Mouse (Mus musculus): ENCODE results near the gene Foxl1. TPM values are rescaled to one million over a fixed set of nuclear protein-coding genes. Genes with fewer than 3 reads are reported as not detected.

Foxl1 gene
- total and polyA plus RNA-seq, 3 experiments, result 0.07 to 0.12 TPM; not detected in 1

GRCm38 (mm10) chr8:121115948-121116347 is 11.8 kb upstream of the Foxl1 start, which contains the start of gene Foxc2 (continued):
- TF ChIP-seq MAZ (IDR thresholded peaks at IDR 0.05; ENCODE audit: low read depth, low read length), result peak; percentile 64; the same call in 1 of the 2 replicates
- no peak for TF ChIP-seq NRF1 (IDR thresholded peaks at IDR 0.05; ENCODE audit: insufficient read depth, low read depth, low read length, poor library complexity, severe bottlenecking)
- peak; percentile 91 for TF ChIP-seq TBP (IDR thresholded peaks at IDR 0.05; ENCODE audit: low read depth, low read length)
- TF ChIP-seq SMC3 (IDR thresholded peaks at IDR 0.05; ENCODE audit: low read depth, low read length), result no peak
- TF ChIP-seq ELF1 (IDR thresholded peaks at IDR 0.05; ENCODE audit: low read depth, low read length), result 0 out of 2 replicates have a peak, but pooled peaks have one; percentile 31
- TF ChIP-seq KAT2A (conservative IDR thresholded peaks at IDR 0.05; ENCODE audit: low read depth, low read length), result no peak
- no peak for TF ChIP-seq RCOR1 (IDR thresholded peaks at IDR 0.05; ENCODE audit: low read depth, low read length)
- TF ChIP-seq BHLHE40 (IDR thresholded peaks at IDR 0.05; ENCODE audit: borderline replicate concordance, low read depth, low read length), result no peak
- peak; percentile 62; the same call in 1 of the 2 replicates for TF ChIP-seq ZMIZ1 (IDR thresholded peaks at IDR 0.05; ENCODE audit: low read depth, low read length)
- no peak for TF ChIP-seq MYB (IDR thresholded peaks at IDR 0.05; ENCODE audit: low read depth, low read length)
- no peak for TF ChIP-seq CHD1 (IDR thresholded peaks at IDR 0.05; ENCODE audit: low read depth, low read length)
- TF ChIP-seq UBTF (IDR thresholded peaks at IDR 0.05; ENCODE audit: borderline replicate concordance, insufficient read depth, low read depth, low read length), result no peak
- TF ChIP-seq MYC (IDR thresholded peaks at IDR 0.05; ENCODE audit: low read depth, low read length), result no peak

- H3K27me3 ChIP-seq (ENCODE audit: control insufficient read depth in 1 of 2, insufficient read depth in 2 of 2, low read length in 2 of 2), result no peaks in the 10 kb centered on the region
- H3K4me3 ChIP-seq (ENCODE audit: control insufficient read depth in 1 of 2, insufficient read depth in 1 of 2, low read depth in 2 of 2, low read length in 2 of 2), result peak overlapping the region; percentile 61 to 63
These were observed 11.1 kb upstream of the Foxl1 start for GRCm38 (mm10) chr8:121116591-121117185.

More at GRCm38 (mm10) chr8:121116591-121117185, 11.1 kb upstream of the Foxl1 start:
- Histone ChIP-seq H3K9me3 (replicated peaks; ENCODE audit: insufficient read depth, low read length) (no peaks in the 10 kb centered on the region), H3K27ac (ENCODE audit: control insufficient read depth, low read depth, low read length) (peak overlapping the region; percentile 54), H3K36me3 (ENCODE audit: control insufficient read depth in 1 of 2, insufficient read depth in 2 of 2, low read length in 2 of 2) (peaks cover 0 to 6% of the 10 kb centered on the region in 2 experiments; a peak in 3 of 4 replicates), H3K9ac (ENCODE audit: control insufficient read depth, low read depth, low read length, poor library complexity, severe bottlenecking) (peak overlapping the region; percentile 64), H3K79me2 (ENCODE audit: control insufficient read depth, insufficient read depth, low read length, poor library complexity) (peaks cover 52% of the 10 kb centered on the region), H3K4me1 (ENCODE audit: control insufficient read depth in 1 of 2, insufficient read depth in 2 of 2, low read length in 2 of 2) (peaks cover 1 to 11% of the 10 kb centered on the region in 2 experiments; a peak in 3 of 4 replicates)
- DNase-seq (ENCODE audit: low read depth, low spot score), result peak; percentile 79
- TF ChIP-seq TAL1 (IDR thresholded peaks at IDR 0.05; ENCODE audit: low read length) (no peak), POLR2A (IDR thresholded peaks at IDR 0.05; ENCODE audit: control insufficient read depth in 1 of 2, insufficient read depth in 1 of 2, low read depth in 1 of 2, low read length in 2 of 2, poor library complexity in 1 of 2) (no peak), CHD2 (IDR thresholded peaks at IDR 0.05; ENCODE audit: low read length) (no peak), USF2 (IDR thresholded peaks at IDR 0.05; ENCODE audit: borderline replicate concordance in 1 of 2, insufficient read depth in 1 of 2, low read depth in 1 of 2, low read length in 2 of 2) (no peak), NRF1 (IDR thresholded peaks at IDR 0.05; ENCODE audit: insufficient read depth, low read depth, low read length, poor library complexity, severe bottlenecking) (no peak), POLR2AphosphoS5 (IDR thresholded peaks at IDR 0.05; ENCODE audit: borderline replicate concordance, low read depth, low read length) (no peak), JUND (IDR thresholded peaks at IDR 0.05; ENCODE audit: low read depth, low read length) (no peak), GABPA (IDR thresholded peaks at IDR 0.05; ENCODE audit: low read depth, low read length) (no peak), TCF12 (IDR thresholded peaks at IDR 0.05; ENCODE audit: low read depth, low read length) (no peak), CHD1 (IDR thresholded peaks at IDR 0.05; ENCODE audit: low read depth, low read length) (no peak), ETS1 (IDR thresholded peaks at IDR 0.05; ENCODE audit: low read depth, low read length) (no peak), SMC3 (IDR thresholded peaks at IDR 0.05; ENCODE audit: low read depth, low read length) (no peak), MEF2A (IDR thresholded peaks at IDR 0.05; ENCODE audit: extremely low read depth, insufficient replicate concordance, low read depth, low read length, poor library complexity, severe bottlenecking) (no peak), ZNF384 (IDR thresholded peaks at IDR 0.05; ENCODE audit: low read depth, low read length) (no peak), MYB (IDR thresholded peaks at IDR 0.05; ENCODE audit: low read depth, low read length) (no peak), EP300 (IDR thresholded peaks at IDR 0.05; ENCODE audit: low read depth in 1 of 2, low read length in 2 of 2) (no peak), RCOR1 (IDR thresholded peaks at IDR 0.05; ENCODE audit: low read depth, low read length) (no peak), SIN3A (IDR thresholded peaks at IDR 0.05; ENCODE audit: low read length) (no peak; the same call in 1 of the 2 replicates), TBP (IDR thresholded peaks at IDR 0.05; ENCODE audit: low read depth, low read length) (no peak), MAFK (IDR thresholded peaks at IDR 0.05; ENCODE audit: borderline replicate concordance, low read depth, low read length) (no peak)

All from MEL (cell line).